Mouse (Mus musculus) lung, postnatal 36 days (tissue): Measurements from ENCODE around the gene Scnn1a.

Experiments used
- DNase-seq: peaks from one replicate; pipeline ENCODE4 v3.0.0; 2022; ENCODE audit warnings: mixed read lengths

Scnn1a gene

DNA sequence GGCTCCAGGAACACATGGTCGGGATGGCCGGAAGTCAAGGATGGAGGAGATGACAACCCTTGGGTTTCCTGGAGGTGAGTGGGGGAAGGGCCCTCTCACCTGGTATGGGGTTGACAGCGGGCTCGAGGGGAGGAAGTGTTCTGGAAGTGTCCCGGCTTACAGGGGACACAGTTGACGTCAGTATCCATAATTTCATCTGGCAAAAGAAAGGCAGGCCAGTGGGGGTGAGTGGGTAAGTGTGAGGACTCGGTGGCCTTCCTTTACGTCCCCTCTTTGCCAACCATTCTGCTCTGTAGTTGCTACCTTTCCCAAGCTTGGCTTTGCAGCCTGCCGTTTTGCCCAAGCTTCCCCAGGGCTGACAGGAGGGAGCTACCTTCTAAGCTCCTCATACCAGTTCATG is 8.3 kb upstream of the Scnn1a start:
- no peak for DNase-seq

DNA sequence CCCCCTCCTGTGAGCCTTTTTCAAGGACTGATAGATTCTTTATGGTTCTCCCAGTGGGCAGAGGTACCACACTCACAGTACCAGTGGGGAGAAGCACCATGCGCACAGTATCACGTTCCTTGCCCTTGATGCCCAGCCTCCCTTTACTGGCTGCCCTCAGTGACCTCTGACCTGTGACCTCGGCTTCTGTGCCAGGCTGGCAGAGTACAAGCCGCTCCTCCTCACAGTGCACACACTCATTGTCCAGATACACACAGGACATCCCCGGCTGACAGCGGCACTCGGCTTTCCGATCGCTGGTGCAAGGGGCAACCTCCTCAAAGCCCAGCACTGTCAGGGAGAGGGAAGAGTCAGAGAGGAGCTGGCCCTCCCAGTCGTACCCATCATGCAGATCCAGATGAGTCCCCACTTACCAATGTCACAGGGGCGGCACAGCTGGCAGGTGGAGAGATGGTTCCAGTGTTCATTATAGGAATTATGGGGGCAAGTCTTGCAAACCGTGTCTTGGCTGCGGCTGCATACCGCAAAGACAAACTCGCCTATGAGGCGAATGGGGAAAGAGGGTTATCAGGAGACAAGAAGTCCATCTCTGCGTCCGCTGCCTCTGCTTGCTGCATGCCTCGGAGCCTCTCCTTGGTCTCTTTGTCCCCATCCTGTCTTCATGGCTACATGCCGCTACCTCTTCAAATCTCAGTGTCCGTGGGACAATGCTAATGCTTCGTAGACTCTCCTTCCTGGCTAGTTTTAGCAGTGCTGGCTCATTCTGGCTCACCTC is 7.7 kb upstream of the Scnn1a start:
- peak; percentile 46 for DNase-seq

DNA sequence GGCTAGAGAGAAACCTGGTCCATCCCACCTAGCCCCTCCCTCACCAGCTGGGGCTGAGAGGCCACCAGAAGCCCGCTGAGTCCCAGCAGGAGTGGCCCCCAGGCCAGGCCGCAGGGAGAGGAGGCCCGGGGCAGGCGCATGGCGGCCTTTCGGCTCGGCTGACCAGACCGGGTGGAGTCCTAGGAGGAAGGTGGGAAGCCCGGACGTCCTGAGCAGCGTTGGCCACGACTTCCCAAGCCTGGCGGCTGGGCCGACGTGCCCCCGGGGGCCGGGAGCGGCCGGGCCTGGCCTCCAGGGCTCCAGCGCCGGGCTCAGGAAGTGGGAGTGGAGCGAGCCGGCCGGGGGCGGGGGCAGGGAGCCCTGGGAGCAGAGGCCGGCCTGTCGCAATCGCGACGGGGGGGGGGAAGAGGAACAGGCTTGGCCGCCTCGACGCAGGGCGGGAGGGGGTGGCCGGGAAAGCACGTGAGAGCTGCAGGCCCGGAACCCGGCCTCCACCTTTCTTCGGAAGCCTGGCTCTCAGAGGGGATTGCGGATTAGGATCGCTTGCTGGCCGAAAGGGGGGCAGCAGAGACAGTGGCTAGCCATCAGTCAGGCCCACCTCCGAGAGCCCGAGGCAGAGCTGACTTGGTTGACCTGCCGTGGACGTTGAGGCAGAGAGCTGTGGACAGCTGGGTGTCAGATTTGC is 6.8 kb upstream of the Scnn1a start, which contains the start of gene Ltbr:
Gene Ltbr, minus strand, starts transcription at position 340 of the 685 bp plus-strand sequence.
- DNase-seq = peak; percentile 94

DNA sequence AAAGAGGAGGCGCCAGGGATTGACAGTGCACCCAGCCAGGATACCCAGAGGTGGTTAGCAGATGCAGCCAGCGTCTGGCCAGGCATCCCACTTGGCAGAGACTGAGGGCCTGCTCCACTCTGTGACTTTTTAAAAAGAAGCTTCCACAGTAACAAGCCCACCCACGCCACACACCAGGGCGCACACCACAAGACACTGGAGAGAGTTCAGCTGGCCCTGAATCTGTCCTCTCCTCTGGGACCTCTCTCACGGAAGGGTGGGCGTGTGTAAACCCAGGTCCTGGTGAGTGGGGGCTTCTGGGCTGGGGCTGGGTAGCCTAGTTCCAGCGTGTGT is 6.3 kb upstream of the Scnn1a start:
- DNase-seq = no peak

DNA sequence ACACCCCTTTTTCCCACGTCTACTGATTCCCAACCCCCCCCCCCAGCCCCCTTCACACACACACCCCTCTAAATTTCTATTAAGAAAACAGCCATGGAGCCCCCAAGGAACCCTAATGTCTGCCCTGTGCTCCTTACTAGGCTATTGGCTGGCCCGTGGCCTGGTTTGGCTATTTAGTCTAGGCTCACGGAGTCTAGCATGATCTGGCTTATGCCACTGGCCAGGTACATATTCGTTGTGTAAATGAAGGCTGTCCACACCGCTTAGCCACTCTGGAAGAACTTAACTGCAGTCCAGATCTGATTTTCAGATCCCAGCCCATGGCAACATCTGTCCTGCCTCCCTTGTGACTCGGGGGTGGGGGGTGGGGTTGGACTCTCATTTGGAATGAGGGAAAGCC is 5.7 kb upstream of the Scnn1a start:
- no peak for DNase-seq

DNA sequence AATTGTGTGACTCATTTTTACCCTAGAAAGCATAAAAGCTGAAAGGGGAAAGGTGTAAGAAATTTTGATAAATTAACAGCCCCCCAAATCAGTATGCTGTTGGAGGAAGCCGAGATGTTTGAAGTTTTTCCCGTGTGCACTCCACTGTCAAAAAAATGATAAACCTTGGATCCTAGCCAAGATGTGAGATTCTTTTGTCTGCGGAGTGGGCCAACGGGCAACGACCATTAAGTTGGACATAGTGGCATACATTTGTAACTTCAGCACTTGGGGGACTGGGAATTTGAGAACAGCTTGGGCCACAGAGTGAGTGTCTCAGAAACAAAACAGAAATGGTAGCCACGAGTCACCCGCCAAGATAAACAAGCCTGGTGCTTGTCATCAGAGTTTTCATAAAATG is 3.4 kb upstream of the Scnn1a start:
- no peak for DNase-seq

DNA sequence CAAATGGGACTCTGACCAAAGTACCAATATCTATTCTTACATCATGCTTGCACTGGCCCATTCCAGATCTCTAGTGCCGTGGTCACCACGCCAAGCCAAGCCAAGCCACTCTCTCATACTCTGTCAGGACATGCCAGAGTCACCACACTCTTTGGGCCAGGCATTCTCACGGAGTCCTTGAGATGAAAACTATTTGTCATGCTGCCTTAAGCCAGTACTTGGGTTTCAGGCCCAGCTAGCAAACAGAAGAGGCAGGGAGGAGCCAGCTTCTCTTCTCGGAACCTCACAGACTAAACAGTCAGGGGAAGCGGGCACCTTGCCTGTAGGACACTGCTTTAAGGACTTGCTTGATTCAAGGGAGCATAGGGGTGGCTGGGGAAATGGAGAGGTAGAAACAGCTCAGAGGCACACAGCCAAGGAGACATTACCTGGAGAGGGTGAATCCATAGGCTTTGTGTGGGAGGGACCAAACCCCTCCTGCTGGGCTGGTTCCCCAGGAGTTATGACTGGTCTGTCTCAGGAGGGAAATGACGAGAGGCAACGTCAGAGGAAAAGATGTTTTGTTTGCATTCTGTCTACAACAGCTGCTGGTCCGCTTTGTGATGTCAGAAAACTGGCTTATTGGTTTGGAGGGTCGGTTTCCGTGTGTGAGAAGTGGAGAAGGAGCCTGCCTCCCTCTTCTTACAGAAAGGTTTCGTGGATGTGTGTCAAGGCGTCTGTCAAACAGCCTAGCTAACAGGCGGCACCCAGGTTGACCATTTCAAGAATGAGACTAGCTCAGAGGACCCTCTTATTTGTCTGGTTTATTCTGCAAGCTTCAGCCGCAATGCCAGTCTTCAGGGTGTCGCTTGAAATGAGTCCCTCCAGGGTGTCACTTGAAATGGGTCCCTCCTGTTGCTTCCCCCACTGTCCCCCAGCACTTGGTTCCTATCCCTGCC is 1.2 kb upstream of the Scnn1a start:
- peak; percentile 92 for DNase-seq

DNA sequence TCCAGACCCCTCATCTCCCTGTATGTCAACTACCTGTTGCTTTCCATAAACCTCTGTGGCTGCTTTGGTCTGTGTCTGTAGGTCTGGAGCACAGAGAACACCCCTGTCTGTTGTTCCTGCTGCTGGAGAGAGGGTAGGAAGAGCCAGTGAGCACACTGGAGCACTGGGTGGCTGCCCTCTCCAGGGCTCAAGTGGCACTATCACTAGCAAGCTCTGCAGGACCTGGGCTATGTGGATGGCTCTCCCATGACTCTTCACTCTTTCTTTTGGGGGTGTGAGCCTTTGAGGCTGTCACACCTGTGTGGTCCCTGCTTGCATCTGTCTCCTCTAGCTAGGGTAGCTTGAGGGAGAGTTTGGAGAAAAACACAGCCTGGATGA is 551 bp upstream of the Scnn1a start:
- peak; percentile 46 for DNase-seq

DNA sequence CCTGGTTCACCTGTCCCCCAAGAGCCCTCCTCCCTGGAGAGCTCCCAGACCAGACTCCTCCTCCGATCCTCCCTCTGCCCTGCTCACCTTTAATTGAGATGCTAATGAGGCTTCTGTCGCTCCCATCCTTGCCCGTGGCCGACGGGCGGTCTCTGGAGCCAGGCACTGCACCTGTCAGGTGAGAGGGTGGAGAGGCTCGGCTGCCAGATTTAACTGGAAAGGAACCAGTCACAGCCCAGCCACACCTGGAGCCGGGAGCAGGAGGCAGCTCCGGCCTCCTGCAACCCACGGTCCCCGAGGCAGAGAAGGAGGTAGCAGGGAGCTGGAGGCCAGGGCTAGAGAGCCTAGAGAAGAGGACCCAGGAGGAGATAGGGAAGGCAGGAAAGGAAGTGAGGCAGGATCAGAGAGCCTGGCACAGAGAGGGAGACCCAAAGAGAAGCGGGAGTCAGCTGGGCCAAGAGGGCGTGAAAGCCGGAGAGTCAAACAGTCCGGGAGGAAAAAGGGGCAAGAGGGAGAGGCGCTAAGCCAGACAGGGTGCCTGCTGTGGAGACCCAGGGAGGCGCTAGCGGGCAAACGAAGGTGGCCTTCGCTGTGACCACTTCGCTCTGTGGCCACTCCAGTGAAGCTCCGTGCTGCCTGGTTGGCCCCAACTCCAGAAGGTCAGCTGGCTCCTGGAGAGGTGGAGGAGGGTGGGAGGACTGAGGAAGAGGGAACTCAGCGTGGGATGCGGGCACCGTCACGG is 826 bp downstream of the Scnn1a start:
- DNase-seq = peak; percentile 87

DNA sequence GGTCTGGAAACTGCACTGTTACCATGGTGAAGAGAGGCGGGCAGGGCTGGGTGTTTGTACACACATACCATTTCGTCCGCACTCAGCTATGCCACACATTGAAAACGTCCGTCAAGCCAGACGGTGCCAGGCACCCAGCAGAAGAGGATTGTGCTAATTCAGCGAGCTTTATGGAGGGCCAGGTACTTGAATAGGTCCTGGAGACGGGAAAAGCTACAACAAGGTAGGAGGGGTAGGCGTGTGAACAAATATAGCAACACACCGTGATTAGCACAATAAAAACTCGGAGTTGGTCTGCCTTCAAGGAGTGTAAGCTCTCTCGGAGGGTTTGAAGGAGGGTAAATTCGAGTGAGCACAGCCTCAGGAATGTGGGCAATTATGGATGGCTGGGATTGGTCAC is 2.3 kb downstream of the Scnn1a start:
- DNase-seq = peak; percentile 75

DNA sequence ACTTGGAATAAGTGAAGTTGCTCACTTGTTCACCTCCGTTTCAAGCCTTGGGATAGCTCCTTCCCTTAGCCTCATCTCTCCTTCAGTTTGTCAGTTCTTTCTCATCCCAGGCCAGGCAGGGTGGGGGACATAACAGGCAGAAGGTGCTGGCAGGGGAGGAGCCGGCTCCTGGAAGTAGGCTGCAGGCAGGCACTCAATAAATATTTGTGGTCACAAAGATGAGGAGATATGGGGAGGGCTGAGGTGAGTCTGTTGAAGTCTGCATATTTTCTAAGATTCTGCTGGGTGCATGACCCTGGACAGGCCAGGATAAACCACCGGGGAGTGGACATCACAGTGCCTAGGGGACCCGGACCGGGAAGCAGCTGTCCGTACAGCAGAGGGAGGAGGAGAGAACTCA is 3.1 kb downstream of the Scnn1a start:
- no peak for DNase-seq

DNA sequence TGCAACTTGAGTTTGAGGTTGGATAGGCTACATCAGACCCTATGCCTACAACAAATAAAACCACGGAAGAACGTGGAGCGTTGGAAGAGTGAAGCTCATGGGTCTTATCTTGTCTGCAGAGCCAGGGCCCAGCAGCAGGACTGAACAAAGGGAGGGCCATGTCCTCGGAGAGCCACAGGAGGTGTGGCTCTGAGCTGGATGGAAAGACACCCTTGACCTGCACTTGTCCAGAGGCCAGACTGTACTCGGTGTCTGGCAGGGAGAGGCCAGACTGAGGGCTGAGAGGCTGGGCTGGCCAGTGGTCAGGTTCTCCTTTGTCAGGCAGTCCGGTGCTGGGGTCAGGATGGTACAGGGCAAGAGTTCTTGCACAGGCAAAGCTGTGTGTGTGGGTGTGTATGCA is 4.9 kb downstream of the Scnn1a start:
- no peak for DNase-seq

DNA sequence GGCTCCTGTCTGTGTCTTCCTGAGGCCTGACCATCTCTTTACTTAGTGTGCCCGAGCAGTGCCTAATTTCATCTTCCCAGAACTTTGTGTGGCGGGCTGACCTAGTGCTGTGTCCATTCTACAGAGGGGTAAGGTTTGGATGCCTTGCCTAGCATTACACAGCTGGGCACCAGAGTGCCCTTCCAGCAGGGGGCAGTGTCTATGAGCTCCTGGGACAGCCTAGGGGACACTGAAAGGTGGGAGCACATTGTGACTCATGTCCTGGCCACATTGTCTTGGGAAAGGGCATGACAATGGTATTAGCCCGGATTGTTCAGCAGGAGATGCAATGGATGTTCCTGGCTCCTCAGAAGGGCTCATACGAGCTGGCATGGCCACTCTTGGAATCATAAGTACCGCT is 7.8 kb downstream of the Scnn1a start:
- peak; percentile 85 for DNase-seq

DNA sequence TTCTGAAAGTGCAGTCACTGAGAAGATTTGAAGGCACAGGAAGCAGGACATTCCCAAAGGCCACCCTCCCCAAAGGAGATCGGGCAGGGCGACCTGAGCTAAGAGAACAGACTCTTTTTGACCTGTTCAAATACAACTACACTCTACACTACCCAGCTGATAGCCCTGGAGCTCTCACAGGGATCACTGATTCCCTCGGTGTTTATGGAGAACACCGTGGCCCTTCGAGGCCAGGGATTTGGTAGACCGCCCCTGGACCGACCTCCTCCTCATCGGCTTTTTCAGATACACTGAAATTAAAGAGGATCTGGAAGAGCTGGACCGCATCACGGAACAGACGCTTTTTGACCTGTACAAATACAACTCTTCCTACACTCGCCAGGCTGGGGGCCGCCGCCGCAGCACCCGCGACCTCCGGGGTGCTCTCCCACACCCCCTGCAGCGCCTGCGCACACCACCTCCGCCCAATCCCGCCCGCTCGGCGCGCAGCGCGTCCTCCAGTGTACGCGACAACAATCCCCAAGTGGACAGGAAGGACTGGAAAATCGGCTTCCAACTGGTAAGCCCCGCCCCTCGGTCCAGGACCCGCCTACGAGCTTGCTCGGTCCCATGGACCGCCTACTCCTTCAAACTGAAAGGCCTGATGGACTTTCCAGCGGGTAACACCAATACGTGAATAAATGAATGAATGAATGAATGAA is 10.3 kb downstream of the Scnn1a start:
- DNase-seq = peak; percentile 97

DNA sequence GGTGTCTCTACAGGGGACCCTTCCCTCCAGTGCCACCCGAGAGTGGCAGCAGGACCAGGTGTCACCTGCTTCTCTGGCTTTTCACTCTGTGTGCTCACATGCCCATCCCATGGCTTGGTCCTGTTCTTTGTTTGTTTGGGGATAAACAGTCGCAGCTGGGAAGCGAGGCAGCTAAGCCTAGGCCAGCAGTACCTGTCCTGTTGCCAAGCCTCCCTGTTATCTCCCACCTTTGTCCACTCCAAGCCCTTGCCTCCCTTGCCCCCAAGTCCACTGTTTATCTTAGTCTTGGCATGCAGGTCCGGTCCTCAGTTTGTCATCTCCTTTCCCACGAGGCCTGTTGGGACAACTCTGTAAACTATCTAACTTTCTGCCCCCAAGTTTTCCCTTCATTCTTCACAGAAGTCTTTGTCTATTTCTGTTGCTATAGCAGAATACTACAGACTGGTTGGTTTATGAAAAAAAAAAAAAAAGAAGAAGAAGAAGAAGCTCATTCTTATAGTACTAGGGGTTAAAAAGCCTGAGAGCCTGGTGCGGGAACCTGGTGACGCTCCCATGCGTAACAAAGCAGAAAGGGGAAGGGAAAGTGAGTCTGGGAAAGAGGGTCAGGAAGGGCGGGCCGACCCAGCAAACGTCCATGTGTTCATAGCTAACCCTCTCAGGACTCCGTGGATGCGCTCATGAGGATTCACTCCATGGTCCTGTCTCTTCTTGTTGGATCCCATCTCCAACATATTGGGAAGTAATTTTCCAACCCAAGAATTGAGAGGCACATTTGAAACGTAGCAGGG is 12.8 kb downstream of the Scnn1a start:
- no peak for DNase-seq

DNA sequence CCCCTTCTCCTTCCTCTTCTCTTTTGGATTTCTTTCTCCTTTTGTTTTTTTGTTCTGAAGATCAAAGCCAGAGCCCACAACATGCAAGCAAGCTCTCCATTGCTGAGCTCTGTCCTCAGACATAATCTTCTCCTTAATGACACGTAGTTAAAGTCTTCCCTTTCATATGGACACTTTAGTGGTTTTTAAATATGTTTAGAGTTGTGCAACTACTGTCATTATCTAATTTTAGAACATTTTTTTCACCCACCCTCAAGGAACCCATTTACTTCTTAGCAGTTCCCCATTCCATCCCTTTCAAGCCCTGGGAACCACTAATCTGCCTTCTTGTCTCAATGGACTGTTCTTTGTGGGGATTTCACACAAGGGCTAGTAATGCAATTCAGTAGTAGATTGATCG is 13.9 kb downstream of the Scnn1a start:
- no peak for DNase-seq

DNA sequence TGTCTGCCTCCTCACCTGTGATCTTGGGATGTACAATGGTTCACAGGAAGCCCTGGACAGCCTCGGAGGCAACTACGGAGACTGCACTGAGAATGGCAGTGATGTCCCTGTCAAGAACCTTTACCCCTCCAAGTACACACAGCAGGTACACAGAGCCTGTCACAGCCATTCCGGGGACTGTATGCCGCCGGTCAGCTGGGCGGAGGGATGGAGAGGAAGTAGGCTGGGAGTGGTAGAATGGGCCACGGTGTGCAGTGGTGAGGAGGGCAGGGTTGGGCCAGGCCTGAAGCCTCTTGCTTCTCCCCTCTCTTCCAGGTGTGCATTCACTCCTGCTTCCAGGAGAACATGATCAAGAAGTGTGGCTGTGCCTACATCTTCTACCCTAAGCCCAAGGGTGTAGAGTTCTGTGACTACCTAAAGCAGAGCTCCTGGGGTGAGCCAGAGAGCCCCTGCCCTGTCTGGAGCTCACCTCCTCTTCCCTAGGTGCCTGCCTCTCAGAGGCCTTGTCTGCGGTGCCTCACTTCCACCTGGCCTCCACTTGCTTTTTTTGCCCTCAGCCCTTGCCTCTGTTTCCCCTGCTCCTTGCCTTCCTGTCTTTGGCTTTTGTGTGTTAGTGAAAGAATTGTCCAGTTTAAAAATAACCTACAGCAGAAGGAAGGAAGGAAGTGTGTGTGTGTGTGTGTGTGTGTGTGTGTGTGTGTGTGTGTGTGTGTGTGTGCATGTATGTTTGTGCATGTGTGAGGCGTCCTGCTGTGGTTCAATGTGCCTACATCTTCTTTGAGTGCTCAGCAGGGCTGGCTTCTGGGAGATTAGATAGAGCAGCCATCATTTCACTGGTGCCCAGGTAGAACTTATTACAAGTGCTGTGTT is 18.6 kb downstream of the Scnn1a start:
- DNase-seq = no peak

DNA sequence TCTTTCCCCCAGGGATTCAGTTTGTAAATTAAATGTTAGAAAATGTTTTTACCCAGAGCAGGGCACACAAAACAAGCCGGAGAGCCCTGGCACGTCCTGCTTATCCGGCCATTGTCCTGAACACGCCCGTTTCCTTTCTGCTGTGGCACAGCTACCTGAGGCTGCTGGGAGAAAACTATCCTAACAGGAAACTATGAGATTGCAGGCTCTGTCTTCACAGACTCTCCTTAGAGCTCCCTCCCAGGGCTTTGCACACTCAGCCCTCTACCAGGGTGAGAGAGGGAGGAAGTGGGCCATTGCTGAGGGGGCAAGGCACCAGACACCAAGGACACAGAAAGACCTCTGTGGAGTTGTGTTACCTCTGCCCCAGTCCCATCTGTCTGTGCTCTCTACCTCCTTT is 19.8 kb downstream of the Scnn1a start:
- DNase-seq = peak; percentile 75

DNA sequence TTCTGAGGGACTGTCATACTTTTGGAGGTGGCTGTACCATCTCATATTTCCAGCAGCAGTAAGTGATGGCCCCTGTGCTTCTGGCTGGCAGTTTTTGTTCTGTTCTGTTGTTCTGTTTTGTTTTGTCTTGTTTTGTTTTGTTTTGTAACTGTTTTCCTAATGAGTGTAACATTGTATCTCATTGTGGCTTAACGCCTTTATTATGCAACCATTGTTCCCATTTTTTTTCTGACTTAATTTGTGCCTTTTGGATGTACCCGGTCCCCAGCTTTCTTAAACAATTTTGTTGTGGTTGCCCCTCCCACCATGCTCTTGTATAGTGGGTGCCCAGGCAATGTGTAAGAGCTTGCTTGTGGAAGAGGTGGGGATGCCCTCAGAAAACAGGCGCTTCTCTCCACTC is 21.7 kb downstream of the Scnn1a start:
- peak; percentile 58 for DNase-seq

DNA sequence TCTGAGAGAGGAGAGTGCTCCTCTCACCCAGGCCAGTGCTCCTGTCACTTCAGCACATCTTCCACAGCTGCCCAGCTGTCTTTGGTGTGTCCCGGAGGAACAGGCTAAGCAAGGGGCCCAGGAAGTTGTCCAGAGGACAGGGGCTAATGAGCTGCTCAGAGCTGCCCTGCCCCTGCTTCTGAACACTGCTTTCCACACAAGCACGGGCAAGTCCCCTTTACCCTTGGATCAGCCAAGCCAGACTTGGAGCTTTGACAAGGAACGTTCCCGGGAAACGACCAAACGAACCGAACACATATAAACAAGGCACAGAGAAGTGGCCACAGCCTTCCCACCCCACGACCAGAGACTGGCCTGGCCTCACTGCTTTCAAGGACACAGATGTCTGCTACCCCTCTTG is 23.6 kb downstream of the Scnn1a start:
- DNase-seq = peak; percentile 76
